Mouse (Mus musculus): ENCODE results near the gene Sympk. TPM values are rescaled to one million over a fixed set of nuclear protein-coding genes. Genes with fewer than 3 reads are reported as not detected.

Sympk gene
- total RNA-seq, 2 experiments from 2014 or later = 37.7 to 42.8 TPM

DNA sequence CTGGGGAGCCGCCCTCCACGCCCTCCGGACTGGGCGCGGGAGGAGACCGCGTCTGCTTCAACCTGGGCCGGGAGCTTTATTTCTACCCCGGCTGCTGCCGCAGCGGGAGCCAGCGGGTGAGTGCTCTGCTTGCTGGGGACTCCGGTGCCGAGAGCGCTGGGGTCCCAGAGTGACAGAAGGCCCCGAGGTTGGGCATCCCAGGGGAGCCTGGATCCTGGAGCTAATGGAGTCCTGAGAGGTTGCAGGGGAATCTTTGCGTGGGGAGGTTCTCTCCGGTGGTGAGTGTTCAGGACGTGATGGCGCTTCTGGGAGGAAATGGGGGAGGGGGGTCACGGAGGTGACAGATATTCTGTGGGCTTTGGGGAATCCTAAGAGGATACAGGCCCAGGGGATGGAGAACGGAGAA, 52.4 kb downstream of the Sympk start:
- ATAC-seq (replicated peaks; ENCODE audit: low FRiP score, poor library complexity, severe bottlenecking) = peak; percentile 65

GRCm38 (mm10) chr7:19077761-19078160, 53.6 kb downstream of the Sympk start:
- no peak for ATAC-seq (replicated peaks; ENCODE audit: low FRiP score, poor library complexity, severe bottlenecking)

- ATAC-seq (replicated peaks; ENCODE audit: low FRiP score, poor library complexity, severe bottlenecking) = no peak
Measured at GRCm38 (mm10) chr7:19078732-19079131, 54.6 kb downstream of the Sympk start.

DNA sequence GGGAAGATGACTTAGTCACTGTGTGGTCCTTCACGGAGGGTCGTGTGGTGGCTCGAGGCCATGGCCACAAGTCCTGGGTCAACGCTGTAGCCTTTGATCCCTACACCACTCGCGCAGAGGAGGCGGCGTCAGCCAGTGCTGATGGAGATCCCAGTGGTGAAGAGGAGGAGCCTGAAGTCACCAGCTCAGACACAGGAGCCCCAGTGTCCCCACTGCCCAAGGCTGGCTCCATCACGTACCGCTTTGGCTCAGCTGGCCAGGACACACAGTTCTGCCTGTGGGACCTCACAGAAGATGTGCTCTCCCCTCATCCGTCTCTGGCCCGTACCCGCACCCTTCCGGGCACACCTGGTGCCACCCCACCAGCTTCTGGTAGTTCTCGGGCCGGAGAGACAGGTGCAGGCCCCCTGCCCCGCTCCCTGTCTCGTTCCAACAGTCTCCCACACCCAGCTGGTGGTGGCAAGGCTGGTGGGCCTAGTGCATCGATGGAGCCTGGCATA, 56.3 kb downstream of the Sympk start:
- no peak for ATAC-seq (replicated peaks; ENCODE audit: low FRiP score, poor library complexity, severe bottlenecking)

DNA sequence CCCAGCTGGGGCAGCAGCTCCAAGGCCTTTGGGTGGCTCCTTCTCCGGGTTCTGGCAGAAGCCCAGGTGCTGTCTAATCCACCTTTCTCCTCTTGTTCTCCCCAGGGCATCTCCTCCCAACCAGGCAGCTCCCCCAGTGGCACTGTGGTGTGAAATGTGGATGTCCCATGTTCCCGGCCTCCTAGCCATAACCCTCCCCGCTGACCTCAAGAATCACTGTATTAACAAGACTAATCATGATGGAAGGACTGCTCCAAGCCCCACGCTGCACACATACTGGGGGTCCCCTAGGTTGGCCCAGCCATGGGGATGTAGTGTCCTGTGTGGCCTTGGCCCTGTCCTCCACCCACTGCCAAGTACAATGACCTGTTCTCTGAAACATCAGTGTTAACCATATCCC, 58.0 kb downstream of the Sympk start:
- no peak for ATAC-seq (replicated peaks; ENCODE audit: low FRiP score, poor library complexity, severe bottlenecking)

DNA sequence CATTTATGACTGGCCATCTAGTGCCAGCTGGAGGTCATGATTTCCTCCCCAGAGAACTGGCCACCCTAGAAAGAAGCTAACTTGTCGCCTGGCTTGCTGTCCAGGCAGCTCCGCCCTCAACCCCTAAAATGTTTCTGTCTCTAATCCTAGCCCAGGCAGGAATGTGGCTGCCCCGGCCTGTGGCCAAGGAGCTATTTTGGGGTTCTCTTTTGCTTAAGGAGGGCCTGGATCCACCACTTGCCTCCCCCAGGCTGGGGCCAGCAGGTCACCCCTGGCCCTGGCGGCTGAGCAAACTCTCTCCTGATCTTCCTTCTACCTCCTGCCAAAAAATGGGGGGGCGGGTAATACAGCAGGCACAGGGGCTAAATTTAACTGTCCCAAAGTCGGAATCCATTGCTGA, 58.9 kb downstream of the Sympk start:
- ATAC-seq (replicated peaks; ENCODE audit: low FRiP score, poor library complexity, severe bottlenecking) = no peak

GRCm38 (mm10) chr7:19083701-19084100, 59.5 kb downstream of the Sympk start, which contains the start of gene Dmpk:
Gene Dmpk (plus strand): TSS chr7:19083849.
- no peak for ATAC-seq (replicated peaks; ENCODE audit: low FRiP score, poor library complexity, severe bottlenecking)

DNA sequence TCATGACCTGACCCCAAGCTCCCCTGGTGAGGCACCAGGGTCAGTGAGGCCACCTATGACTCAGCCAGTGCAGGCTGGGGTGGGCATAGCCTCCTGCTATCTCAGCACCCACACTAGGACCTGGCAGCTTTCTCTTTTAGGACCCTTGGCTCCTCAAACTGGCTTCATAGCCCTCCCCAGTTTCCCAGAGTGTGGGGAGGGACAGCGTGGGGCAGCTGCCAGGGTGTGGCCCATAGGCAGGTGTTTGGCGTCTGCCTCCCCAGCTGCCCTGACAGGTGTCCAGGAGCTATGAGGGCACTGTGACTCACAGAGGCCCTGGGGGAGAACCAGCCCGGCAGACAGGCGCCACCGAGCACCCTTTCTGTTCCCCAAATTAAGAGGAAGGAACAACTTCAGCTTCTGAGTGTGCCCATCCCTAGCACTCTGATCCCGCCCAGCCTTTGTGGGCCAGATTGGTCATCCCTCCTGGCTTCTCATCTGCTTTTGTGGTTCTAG, 60.1 kb downstream of the Sympk start:
- no peak for ATAC-seq (replicated peaks; ENCODE audit: low FRiP score, poor library complexity, severe bottlenecking)

DNA sequence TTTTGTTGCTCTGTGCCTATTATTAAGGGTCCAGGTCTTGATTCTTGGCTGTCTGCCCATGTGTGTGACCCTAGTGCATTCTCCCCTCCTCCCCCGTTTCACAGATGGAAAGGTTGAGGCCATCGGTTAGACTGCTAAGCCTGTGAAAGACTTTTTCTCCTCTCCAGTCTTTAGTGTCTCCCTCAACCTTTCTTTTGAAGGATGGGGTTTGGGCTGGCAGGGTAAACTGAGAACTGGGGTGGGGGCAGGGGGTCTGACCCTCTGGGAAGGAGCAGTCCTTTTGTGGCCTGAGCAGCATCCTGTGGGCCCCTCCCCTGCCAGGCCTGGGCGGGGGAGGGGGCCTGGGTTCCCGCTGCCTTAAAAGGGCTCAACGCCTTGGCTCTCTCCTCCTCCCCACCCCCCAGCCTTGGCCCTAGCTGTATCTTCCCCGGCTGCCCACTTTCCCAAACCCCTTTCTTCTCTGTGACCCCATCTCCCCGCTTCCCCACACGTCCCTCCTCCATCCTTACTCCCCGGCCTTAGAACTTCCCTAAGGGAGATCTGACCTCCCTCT, 60.8 kb downstream of the Sympk start:
- no peak for ATAC-seq (replicated peaks; ENCODE audit: low FRiP score, poor library complexity, severe bottlenecking)

- ATAC-seq (replicated peaks; ENCODE audit: low FRiP score, poor library complexity, severe bottlenecking) = no peak
Measured at GRCm38 (mm10) chr7:19085495-19085894, 61.3 kb downstream of the Sympk start.

DNA sequence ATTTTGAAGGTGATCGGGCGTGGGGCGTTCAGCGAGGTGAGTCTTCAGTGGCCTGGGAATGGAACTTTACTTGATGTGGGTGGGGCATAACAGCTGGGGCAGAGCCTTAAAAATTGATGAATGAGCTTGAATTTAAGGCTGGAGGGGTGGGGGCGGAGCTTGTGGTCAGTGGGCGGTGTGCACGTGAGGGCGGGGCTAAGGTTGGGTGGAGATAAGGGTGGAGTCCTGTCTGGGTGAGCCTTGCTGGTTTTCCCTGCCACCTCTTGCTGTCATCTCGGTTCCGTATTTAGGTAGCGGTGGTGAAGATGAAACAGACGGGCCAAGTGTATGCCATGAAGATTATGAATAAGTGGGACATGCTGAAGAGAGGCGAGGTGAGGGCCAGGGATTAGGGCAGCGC, 61.9 kb downstream of the Sympk start:
- ATAC-seq (replicated peaks; ENCODE audit: low FRiP score, poor library complexity, severe bottlenecking) = peak; percentile 84

GRCm38 (mm10) chr7:19086760-19087159, 62.6 kb downstream of the Sympk start:
- ATAC-seq (replicated peaks; ENCODE audit: low FRiP score, poor library complexity, severe bottlenecking) = no peak

GRCm38 (mm10) chr7:19088813-19089212, 64.6 kb downstream of the Sympk start:
- peak; percentile 42 for ATAC-seq (replicated peaks; ENCODE audit: low FRiP score, poor library complexity, severe bottlenecking)

GRCm38 (mm10) chr7:19091913-19092312, 67.7 kb downstream of the Sympk start:
- no peak for ATAC-seq (replicated peaks; ENCODE audit: low FRiP score, poor library complexity, severe bottlenecking)

- ATAC-seq (replicated peaks; ENCODE audit: low FRiP score, poor library complexity, severe bottlenecking) = no peak
Measured at GRCm38 (mm10) chr7:19092381-19093173, 68.4 kb downstream of the Sympk start.

DNA sequence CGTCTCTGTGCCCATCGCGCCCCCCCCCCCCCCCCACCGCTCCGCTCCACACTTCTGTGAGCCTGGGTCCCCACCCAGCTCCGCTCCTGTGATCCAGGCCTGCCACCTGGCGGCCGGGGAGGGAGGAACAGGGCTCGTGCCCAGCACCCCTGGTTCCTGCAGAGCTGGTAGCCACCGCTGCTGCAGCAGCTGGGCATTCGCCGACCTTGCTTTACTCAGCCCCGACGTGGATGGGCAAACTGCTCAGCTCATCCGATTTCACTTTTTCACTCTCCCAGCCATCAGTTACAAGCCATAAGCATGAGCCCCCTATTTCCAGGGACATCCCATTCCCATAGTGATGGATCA, 69.0 kb downstream of the Sympk start:
- peak; percentile 77 for ATAC-seq (replicated peaks; ENCODE audit: low FRiP score, poor library complexity, severe bottlenecking)

DNA sequence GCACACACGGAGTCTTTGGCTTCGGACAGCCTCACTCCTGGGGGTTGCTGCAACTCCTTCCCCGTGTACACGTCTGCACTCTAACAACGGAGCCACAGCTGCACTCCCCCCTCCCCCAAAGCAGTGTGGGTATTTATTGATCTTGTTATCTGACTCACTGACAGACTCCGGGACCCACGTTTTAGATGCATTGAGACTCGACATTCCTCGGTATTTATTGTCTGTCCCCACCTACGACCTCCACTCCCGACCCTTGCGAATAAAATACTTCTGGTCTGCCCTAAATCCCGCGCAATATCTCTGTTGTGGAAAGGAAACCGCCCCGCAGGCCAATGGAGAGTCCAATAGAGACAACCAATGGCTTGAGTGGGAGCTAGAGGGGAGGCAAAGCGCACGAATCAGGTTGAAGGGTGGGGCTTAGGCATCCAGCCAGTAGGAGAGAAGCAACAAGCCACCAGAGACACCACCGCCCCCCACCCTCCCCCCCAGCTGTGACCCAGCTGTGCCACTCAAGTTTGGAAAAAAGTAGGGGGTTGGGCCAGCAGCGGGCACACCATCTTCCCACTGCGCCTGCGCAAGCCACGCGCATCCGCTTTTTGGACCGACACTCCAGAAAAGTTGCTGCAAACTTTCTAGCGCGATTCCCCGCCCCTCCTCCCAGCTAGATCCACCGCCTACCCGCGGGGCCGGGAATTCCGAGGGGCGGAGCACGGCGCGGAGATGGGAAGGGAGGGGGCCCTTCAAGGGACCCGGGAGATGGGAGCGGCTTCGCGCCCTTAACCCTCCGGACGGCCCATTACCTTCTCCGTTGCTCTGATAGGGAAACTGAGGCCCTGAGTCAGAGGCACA, 69.6 kb downstream of the Sympk start:
- ATAC-seq (replicated peaks; ENCODE audit: low FRiP score, poor library complexity, severe bottlenecking) = peak; percentile 67

DNA sequence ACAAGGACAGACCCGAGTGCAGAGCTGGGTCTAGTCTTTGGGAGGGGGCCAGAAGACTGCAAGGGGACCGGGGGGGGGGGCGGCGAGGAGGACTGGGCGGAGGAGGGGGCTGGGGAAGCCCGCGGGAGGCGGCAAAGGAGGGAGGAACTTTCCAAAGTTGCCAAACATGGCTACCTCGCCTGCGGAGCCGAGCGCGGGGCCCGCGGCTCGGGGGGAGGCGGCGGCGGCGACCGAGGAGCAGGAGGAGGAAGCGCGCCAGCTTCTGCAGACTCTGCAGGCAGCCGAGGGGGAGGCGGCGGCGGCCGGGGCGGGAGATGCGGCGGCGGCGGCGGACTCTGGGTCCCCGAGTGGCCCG, 70.3 kb downstream of the Sympk start, which contains the start of gene Six5:
Six5 (plus strand) TSS at position 124 of the 355 bp plus-strand sequence.
- ATAC-seq (replicated peaks; ENCODE audit: low FRiP score, poor library complexity, severe bottlenecking) = no peak

GRCm38 (mm10) chr7:19094826-19095750, 70.9 kb downstream of the Sympk start:
- ATAC-seq (replicated peaks; ENCODE audit: low FRiP score, poor library complexity, severe bottlenecking) = no peak
